Mouse (Mus musculus): ENCODE results near the gene Pigg.

DNA sequence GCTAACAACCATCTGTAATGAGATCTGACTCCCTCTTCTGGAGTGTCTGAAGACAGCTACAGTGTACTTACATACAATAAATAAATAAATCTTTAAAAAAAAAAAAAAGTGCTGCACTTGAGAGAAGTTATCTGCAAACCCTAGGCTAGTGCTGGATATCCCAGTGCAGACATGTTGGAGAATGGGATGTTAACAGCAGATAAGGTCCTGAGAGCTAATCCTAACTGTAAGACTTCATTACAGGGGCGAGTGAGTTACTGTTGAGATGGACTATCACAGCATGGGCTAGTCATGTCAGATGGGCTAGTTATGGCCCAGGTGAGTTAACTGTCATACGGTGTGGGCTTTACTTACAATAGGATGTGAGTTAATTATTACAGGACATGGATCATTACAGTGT is 41.6 kb downstream of the Pigg start:
- no peak for TF ChIP-seq POLR2A (IDR thresholded peaks at IDR 0.05; ENCODE audit: borderline replicate concordance, extremely low read depth, low read depth, low read length)
- no peak for TF ChIP-seq CTCF (IDR thresholded peaks at IDR 0.05; ENCODE audit: insufficient read depth, low read length)

Measured in lung, adult 2 months (tissue).